Mouse (Mus musculus) hindbrain, embryonic 14.5 days (tissue): Measurements from ENCODE around the gene Slc4a11. TPM values are rescaled to one million over a fixed set of nuclear protein-coding genes. Genes with fewer than 3 reads are reported as not detected.
A peak's percentile ranks its signal among the peaks of the same experiment; 100 is the strongest.

ENCODE experiments used
- ATAC-seq: fragments of 200-750 bp; cut with Nextera tagmentation; 2 replicates; pipeline ENCODE4 v1.8.0; 2017; ENCODE audit warnings: moderate number of reproducible peaks, mild to moderate bottlenecking, moderate TSS enrichment, moderate library complexity; ENCODE audit not compliant: low FRiP score
- DNase-seq: peaks from one replicate; pipeline ENCODE4 v3.0.0-alpha.2; 2015; ENCODE audit warnings: low spot score
- H3K27ac ChIP-seq: fragments of 300-500 bp; sonication (generic); 2 replicates; pipeline ENCODE4 v1.5.1; 2014; ENCODE audit warnings: mild to moderate bottlenecking, moderate library complexity
- H3K27me3 ChIP-seq: fragments of 300-500 bp; sonication (generic); 2 replicates; pipeline ENCODE4 v1.6.1; 2014; ENCODE audit warnings: mild to moderate bottlenecking, low read length, mixed read lengths; ENCODE audit not compliant: control insufficient read depth, insufficient read depth
- H3K36me3 ChIP-seq: fragments of 300-500 bp; sonication (generic); replicated peaks from 2 replicates; pipeline ENCODE4 v1.6.1; 2014; ENCODE audit not compliant: control insufficient read depth, insufficient read depth
- H3K4me1 ChIP-seq: fragments of 300-500 bp; sonication (generic); replicated peaks from 2 replicates; pipeline ENCODE4 v1.6.1; 2014; ENCODE audit warnings: antibody characterized with exemption, low read length, mixed read lengths; ENCODE audit not compliant: control insufficient read depth, insufficient read depth
- H3K4me2 ChIP-seq: fragments of 300-500 bp; sonication (generic); replicated peaks from 2 replicates; pipeline ENCODE4 v1.6.1; 2014; ENCODE audit warnings: mild to moderate bottlenecking, moderate library complexity
- H3K4me3 ChIP-seq: fragments of 300-500 bp; sonication (generic); replicated peaks from 2 replicates; pipeline ENCODE4 v1.5.1; 2014; ENCODE audit warnings: mild to moderate bottlenecking, low read length
- H3K9ac ChIP-seq: fragments of 300-500 bp; sonication (generic); 2 replicates; pipeline ENCODE4 v1.6.1; 2014
- H3K9me3 ChIP-seq: fragments of 300-500 bp; sonication (generic); 2 replicates; pipeline ENCODE4 v1.6.1; 2016; ENCODE audit warnings: low read length; ENCODE audit not compliant: control insufficient read depth
- WGBS: fragments of 180-500 bp; shearing (Covaris S2); extraction: QIAGEN DNeasy Blood & Tissue Kit; methylation state at CpG from one replicate; pipeline ENCODE4 v1.1.7; 2014; 5-methylcytosine and 5-hydroxymethylcytosine counted together
- polyA plus RNA-seq: library from polyadenylated mRNA; unstranded; fragments of >200 nt; fragmentation: Nextera tagmentation; extraction: Ambion mirVana; gene quantifications from 2 replicates; pipeline ENCODE4 v1.2.1, GENCODE M21; 2014

The Slc4a11 gene
- polyA plus RNA-seq, 1 experiment from 2014 or later: 0.82 TPM

DNA sequence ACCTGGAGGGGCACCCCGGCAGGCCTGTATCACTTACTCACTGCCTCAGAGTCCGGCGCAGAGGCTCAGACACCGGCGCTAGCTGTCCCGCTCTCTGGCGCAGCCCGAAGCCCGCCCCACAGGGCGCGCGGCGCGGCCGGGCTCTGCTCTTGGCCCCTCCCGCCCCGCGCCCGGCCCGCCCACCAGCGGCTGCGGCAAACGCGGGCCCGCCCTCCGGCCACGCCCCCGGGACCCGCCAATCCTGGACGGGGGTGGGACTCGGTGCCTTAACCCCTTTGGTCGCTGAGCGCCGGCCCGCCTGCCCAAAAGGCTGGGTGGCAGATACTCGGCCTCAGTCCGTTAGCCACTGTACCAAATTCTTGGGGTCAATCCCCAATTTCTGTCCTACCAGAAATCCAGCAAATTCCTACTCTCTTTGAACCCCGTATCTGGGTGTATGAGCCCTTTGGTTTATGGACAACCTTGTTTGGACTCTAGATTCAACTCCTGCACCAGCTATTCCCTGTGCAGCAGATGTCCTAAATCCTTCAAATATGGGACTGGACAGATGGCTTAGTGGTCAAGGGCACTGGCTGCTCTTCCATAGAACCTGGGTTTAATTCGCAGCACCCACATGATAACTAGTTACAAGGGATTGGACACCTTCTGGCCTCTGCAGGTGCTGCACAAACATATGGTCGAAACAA, 54.5 kb downstream of the Slc4a11 start, which contains the start of gene Lzts3:
Lzts3 (minus strand) TSS at position 120 of the 686 bp plus-strand sequence.
- peak; percentile 94 for ATAC-seq

DNA sequence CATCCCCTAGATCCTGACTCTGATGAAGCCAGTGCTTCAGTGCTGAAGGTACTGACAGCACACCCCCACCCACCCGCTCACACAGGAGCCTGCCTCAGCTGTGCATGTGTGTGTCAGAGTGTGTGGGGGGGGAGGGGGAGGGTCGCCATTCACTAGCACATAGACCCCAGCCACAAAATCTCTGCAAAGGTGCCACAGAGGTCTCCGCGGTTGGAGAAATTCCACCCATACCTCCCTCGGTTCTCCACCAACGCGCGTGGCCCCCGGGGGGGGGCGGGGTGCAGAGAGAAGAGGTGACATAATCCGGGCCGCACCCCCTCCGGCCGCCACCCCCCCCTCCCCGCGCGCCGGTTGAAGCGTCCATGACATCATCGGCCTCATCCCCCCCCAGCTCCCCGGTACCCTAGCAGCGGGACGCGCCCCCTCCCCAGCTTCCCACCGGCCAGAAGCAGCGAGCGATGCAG, 55.1 kb downstream of the Slc4a11 start:
- H3K4me3 ChIP-seq: peak overlapping the region; percentile 78
- H3K9ac ChIP-seq: peak overlapping the region; percentile 90
- H3K9me3 ChIP-seq: no peaks in the 10 kb centered on the region
- H3K4me1 ChIP-seq: peaks cover 14% of the 10 kb centered on the region
- peaks cover 30% of the 10 kb centered on the region for H3K27me3 ChIP-seq
- ATAC-seq (peak; percentile 78), DNase-seq (peak; percentile 61)
- peak overlapping the region; percentile 68; the same call in 1 of the 2 replicates for H3K27ac ChIP-seq
- WGBS: 0% methylated on average over 23 of the region's 27 CpGs
- peak overlapping the region; percentile 88 for H3K4me2 ChIP-seq
- H3K36me3 ChIP-seq: peaks cover 4% of the 10 kb centered on the region; the same call in 1 of the 2 replicates

More for the DNA sequence above, 54.5 kb downstream of the Slc4a11 start, which contains the start of gene Lzts3:
- Histone ChIP-seq H3K27me3 (peaks cover 24% of the 10 kb centered on the region), H3K4me1 (peaks cover 14% of the 10 kb centered on the region), H3K36me3 (peaks cover 7% of the 10 kb centered on the region; the same call in 1 of the 2 replicates), H3K27ac (peak within 1 kb of the TSS; percentile 68; the same call in 1 of the 2 replicates), H3K9me3 (no peaks in the 10 kb centered on the region), H3K4me3 (peak within 1 kb of the TSS; percentile 78), H3K9ac (peak within 1 kb of the TSS; percentile 90), H3K4me2 (peak within 1 kb of the TSS; percentile 88)
- DNase-seq: peak; percentile 88
- 4% methylated on average over 25 of the region's 40 CpGs for WGBS

DNA sequence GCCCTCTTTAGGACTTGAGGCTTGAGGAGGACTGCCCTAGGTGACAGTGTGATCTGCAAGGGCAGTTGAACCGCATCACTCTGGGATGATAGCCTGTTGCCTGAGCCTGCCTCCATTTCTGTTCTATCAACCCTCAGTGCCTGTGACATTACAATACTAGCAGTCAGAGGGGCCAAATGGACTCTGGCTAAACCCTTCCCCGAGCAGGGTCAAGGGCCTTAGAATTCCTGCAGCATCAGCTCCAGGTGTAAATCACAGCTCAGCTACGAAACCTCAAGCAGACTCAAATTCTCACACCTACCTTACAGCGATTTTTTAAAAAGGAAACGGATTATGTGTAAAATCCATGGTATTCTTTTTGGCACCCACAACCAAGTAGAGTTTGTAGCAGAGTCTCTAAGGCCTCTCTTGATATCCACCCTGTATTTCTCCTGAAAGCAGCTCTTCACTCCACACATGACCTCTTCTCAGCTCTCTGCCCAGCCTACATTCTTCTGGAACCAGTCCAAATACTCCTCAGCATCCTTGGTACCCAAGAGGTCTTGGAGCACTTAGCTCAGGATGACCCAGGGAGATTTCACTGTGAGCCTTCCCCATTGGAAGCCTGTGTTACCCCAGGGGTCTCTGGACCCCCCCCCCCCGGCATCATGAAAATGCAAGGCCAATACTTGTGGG, 55.8 kb downstream of the Slc4a11 start:
- no peaks in the 10 kb centered on the region for H3K9me3 ChIP-seq
- peaks cover 37% of the 10 kb centered on the region for H3K27me3 ChIP-seq
- no peak for ATAC-seq
- peak overlapping the region; percentile 78 for H3K4me3 ChIP-seq
- H3K4me2 ChIP-seq: peak overlapping the region; percentile 88
- H3K9ac ChIP-seq: peak overlapping the region; percentile 90
- 0 out of 2 replicates have a peak overlapping the region, but pooled peaks have one; percentile 68 for H3K27ac ChIP-seq
- WGBS: 72% methylated on average over 6 of the region's 6 CpGs
- peaks cover 6% of the 10 kb centered on the region; the same call in 1 of the 2 replicates for H3K36me3 ChIP-seq
- DNase-seq: no peak
- H3K4me1 ChIP-seq: peaks cover 14% of the 10 kb centered on the region

DNA sequence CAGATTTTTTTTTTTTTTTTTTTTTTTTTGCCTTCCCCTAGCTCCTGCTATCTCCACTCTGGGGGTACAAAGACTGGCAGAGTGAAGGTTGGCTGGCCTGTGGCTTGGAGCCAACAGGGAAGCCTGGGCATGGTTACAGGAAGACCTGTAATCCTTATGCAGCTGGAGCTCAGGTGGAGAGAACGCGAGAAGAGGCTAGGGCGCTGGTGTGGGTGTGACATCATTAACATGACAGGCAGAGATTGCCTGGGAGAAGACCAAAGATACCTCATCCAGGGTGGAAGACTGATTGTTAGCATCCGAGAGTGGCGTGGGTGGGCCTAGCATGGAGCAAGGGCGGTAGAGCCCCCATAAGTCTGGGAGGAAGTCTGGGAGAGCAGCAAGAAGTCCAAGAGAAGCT, 58.0 kb downstream of the Slc4a11 start:
- Histone ChIP-seq H3K9me3 (no peaks in the 10 kb centered on the region), H3K27ac (no peak overlapping the region), H3K4me3 (no peak overlapping the region), H3K9ac (no peak overlapping the region), H3K4me1 (peaks cover 26% of the 10 kb centered on the region), H3K4me2 (no peak overlapping the region), H3K27me3 (peaks cover 59% of the 10 kb centered on the region), H3K36me3 (peaks cover 22% of the 10 kb centered on the region)
- ATAC-seq (no peak), DNase-seq (no peak)
- 77% methylated on average over 6 of the region's 6 CpGs for WGBS

DNA sequence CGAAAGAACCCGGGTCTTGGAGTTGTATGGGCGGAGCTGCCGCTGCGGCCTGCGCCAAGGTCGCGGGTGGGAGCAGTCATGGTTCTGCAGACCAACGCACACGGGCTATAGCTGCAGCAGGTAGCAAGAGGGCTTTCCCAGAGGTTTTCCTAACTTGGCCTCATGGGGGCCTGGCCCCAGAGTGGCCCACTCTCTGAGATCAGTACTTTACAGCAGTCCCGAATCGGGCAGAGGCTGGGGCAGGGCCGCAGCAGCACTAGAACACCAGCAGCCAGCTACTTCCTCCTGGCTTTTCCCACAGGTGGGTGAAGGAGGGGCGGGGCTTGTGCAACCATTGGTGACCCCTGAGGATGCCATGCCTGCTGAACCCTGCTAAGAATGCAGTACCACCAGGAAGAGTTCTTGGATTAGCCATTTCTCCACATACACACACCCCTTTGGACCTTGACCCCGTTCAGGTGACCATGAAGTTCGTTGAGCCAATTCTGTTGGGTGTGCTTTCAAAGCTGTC, 59.2 kb downstream of the Slc4a11 start:
- no peaks in the 10 kb centered on the region for H3K9me3 ChIP-seq
- 32% methylated on average over 16 of the region's 16 CpGs for WGBS
- H3K36me3 ChIP-seq: peaks cover 22% of the 10 kb centered on the region
- no peak overlapping the region for H3K27ac ChIP-seq
- no peak overlapping the region for H3K4me3 ChIP-seq
- peaks cover 66% of the 10 kb centered on the region for H3K27me3 ChIP-seq
- H3K4me1 ChIP-seq: peaks cover 29% of the 10 kb centered on the region
- no peak for DNase-seq
- H3K9ac ChIP-seq: no peak overlapping the region
- H3K4me2 ChIP-seq: no peak overlapping the region
- no peak for ATAC-seq

DNA sequence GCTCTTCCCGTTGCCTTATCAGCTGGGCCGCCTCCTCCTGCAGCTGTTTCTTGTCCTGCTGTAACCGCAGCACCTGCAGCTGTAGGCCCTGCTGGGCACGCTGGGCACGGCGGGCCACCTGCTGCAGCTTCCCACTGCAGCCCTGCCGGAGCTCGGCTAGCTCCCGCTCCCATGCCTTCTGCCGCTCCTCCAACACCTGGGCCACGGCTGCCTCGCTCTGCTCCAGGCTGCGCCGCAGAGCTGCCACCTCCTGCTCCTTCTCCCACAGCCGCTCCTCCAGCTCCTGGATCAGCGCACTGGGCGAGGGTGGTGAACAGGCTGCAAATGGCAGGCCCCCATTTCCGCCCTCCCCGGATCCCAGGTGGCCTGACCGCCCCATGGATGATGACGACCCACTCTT, 61.5 kb downstream of the Slc4a11 start:
- DNase-seq (no peak), ATAC-seq (no peak)
- Histone ChIP-seq H3K27me3 (peaks cover 65% of the 10 kb centered on the region), H3K9ac (0 out of 2 replicates have a peak overlapping the region, but pooled peaks have one; percentile 20), H3K4me1 (peaks cover 16% of the 10 kb centered on the region), H3K4me3 (no peak overlapping the region), H3K36me3 (peaks cover 22% of the 10 kb centered on the region), H3K4me2 (no peak overlapping the region), H3K9me3 (no peaks in the 10 kb centered on the region), H3K27ac (no peak overlapping the region)
- 17% methylated on average over 21 of the region's 21 CpGs for WGBS

DNA sequence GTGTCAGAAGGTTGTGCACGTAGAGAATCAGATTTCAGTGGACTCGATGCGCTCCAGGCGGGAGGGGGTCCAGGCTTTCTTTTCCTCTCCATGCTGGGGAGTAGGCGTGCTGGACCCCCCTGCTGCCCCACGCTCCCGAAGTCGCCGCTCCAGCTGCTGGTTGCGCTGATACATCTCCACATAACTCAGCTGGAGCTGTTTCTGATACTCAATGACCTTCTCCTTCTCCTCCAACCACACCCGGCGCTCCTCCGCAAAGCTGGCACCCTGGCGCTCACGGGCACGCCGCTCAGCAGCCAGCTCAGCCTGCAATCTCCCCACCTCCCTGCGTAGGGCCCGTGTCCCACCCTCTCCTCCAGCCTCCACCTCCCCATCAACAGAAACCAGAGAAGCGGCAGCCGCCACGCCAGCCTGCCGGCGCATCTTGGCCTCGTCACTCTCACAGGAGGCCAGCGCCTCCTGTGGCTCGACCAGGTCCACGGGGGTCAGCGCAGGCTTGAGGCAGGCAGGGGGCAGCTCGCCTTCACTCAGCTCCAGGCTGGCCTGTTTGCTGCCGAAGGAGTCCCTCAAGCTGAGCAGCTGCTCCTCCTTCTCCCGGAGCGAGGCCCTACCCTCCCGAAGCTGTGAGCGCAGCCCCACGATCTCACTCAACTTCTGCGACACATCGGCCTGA, 62.4 kb downstream of the Slc4a11 start:
- H3K27ac ChIP-seq: no peak overlapping the region
- H3K9ac ChIP-seq: peak overlapping the region; percentile 44
- peak overlapping the region; percentile 24 for H3K4me3 ChIP-seq
- WGBS: 3% methylated on average over 38 of the region's 38 CpGs
- ATAC-seq (no peak), DNase-seq (no peak)
- H3K9me3 ChIP-seq: no peaks in the 10 kb centered on the region
- H3K27me3 ChIP-seq: peaks cover 58% of the 10 kb centered on the region
- peaks cover 22% of the 10 kb centered on the region for H3K36me3 ChIP-seq
- H3K4me2 ChIP-seq: peak overlapping the region; percentile 55
- peaks cover 19% of the 10 kb centered on the region for H3K4me1 ChIP-seq
